Mouse (Mus musculus) stomach, embryonic 16.5 days (tissue): ENCODE measurements around the gene Nsd2. TPM values are rescaled to one million over a fixed set of nuclear protein-coding genes. Genes with fewer than 3 reads are reported as not detected.
"Not testable (repeated sequence)": the region's sequence is repeated elsewhere in the genome, so short reads cannot be mapped to it uniquely, and the experiment has no call there.

ENCODE experiments used
- ATAC-seq: fragments of 200-750 bp; cut with Nextera tagmentation; 2 replicates; pipeline ENCODE4 v1.8.0; 2017; ENCODE audit warnings: moderate number of reproducible peaks, moderate TSS enrichment; ENCODE audit not compliant: insufficient read depth, low FRiP score
- H3K27ac ChIP-seq: fragments of 300-500 bp; sonication (generic); 2 replicates; pipeline ENCODE4 v1.5.1; 2014; ENCODE audit warnings: low read length
- H3K27me3 ChIP-seq: fragments of 300-500 bp; sonication (generic); 2 replicates; pipeline ENCODE4 v1.6.1; 2014; ENCODE audit warnings: low read length, control low read depth, mixed read lengths; ENCODE audit not compliant: control insufficient read depth, insufficient read depth
- H3K36me3 ChIP-seq: fragments of 300-500 bp; sonication (generic); 2 replicates; pipeline ENCODE4 v1.6.1; 2014; ENCODE audit warnings: low read length; ENCODE audit not compliant: control insufficient read depth, insufficient read depth
- H3K4me1 ChIP-seq: fragments of 300-500 bp; sonication (generic); 2 replicates; pipeline ENCODE4 v1.6.1; 2014; ENCODE audit warnings: low read length, control low read depth, mixed read lengths; ENCODE audit not compliant: control insufficient read depth, insufficient read depth
- H3K4me2 ChIP-seq: fragments of 300-500 bp; sonication (generic); 2 replicates; pipeline ENCODE4 v1.6.1; 2014; ENCODE audit warnings: low read depth, low read length, mixed read lengths
- H3K4me3 ChIP-seq: fragments of 300-500 bp; sonication (generic); replicated peaks from 2 replicates; pipeline ENCODE4 v1.5.1; 2014; ENCODE audit warnings: mild to moderate bottlenecking, low read length
- H3K9ac ChIP-seq: fragments of 300-500 bp; sonication (generic); 2 replicates; pipeline ENCODE4 v1.6.1; 2014; ENCODE audit warnings: low read length
- H3K9me3 ChIP-seq: fragments of 300-500 bp; sonication (generic); replicated peaks from 2 replicates; pipeline ENCODE4 v1.6.1; 2016; ENCODE audit warnings: low read length, control low read depth; ENCODE audit not compliant: control insufficient read depth
- WGBS: fragments of 180-500 bp; shearing (Covaris S2); extraction: QIAGEN DNeasy Blood & Tissue Kit; methylation state at CpG from one replicate; pipeline ENCODE4 v1.1.7; 2014; 5-methylcytosine and 5-hydroxymethylcytosine counted together
- polyA plus RNA-seq: library from polyadenylated mRNA; unstranded; fragments of >200 nt; fragmentation: Nextera tagmentation; extraction: Ambion mirVana; gene quantifications from 2 replicates; pipeline ENCODE4 v1.2.1, GENCODE M21; 2015

The Nsd2 gene
- polyA plus RNA-seq, 1 experiment from 2014 or later: 29.9 TPM

- H3K36me3 ChIP-seq: peaks cover 25% of the 10 kb centered on the region
- H3K9me3 ChIP-seq: peaks cover 5% of the 10 kb centered on the region; the same call in 1 of the 2 replicates
- H3K4me2 ChIP-seq: no peak overlapping the region
- H3K27ac ChIP-seq: no peak overlapping the region
- 84% methylated on average over 2 of the region's 2 CpGs for WGBS
- no peak overlapping the region for H3K4me3 ChIP-seq
- H3K9ac ChIP-seq: no peak overlapping the region
- no peaks in the 10 kb centered on the region for H3K27me3 ChIP-seq
- ATAC-seq: no peak
- H3K4me1 ChIP-seq: peaks cover 22% of the 10 kb centered on the region
These were observed 111.9 kb downstream of the Nsd2 start for GRCm38 (mm10) chr5:33932413-33932812.

GRCm38 (mm10) chr5:33934081-33934480 lies 113.6 kb downstream of the Nsd2 start:
- Histone ChIP-seq H3K27me3 (no peaks in the 10 kb centered on the region), H3K27ac (no peak overlapping the region), H3K36me3 (peaks cover 18% of the 10 kb centered on the region), H3K9ac (no peak overlapping the region), H3K4me2 (peak overlapping the region; percentile 64), H3K4me1 (peaks cover 22% of the 10 kb centered on the region), H3K9me3 (peaks cover 5% of the 10 kb centered on the region; the same call in 1 of the 2 replicates), H3K4me3 (no peak overlapping the region)
- no peak for ATAC-seq
- 73% methylated on average over 2 of the region's 2 CpGs for WGBS

GRCm38 (mm10) chr5:33934877-33935276 lies 114.4 kb downstream of the Nsd2 start:
- ATAC-seq: no peak

GRCm38 (mm10) chr5:33935700-33936111 lies 115.2 kb downstream of the Nsd2 start:
- Histone ChIP-seq H3K9ac (peak overlapping the region; percentile 95), H3K27me3 (no peaks in the 10 kb centered on the region), H3K4me2 (peak overlapping the region; percentile 64), H3K4me3 (peak overlapping the region; percentile 92), H3K9me3 (no peaks in the 10 kb centered on the region), H3K27ac (peak overlapping the region; percentile 93), H3K4me1 (peaks cover 22% of the 10 kb centered on the region), H3K36me3 (peaks cover 11% of the 10 kb centered on the region)
- ATAC-seq: peak; percentile 61
- WGBS: under 1% methylated on average over 39 of the region's 39 CpGs

More at GRCm38 (mm10) chr5:33934877-33935276, 114.4 kb downstream of the Nsd2 start:
- H3K4me2 ChIP-seq: peak overlapping the region; percentile 64
- peak overlapping the region; percentile 92 for H3K4me3 ChIP-seq
- H3K27ac ChIP-seq: no peak overlapping the region
- peaks cover 5% of the 10 kb centered on the region; the same call in 1 of the 2 replicates for H3K9me3 ChIP-seq
- peaks cover 14% of the 10 kb centered on the region for H3K36me3 ChIP-seq
- peaks cover 22% of the 10 kb centered on the region for H3K4me1 ChIP-seq
- 60% methylated on average over 7 of the region's 7 CpGs for WGBS
- H3K9ac ChIP-seq: no peak overlapping the region
- no peaks in the 10 kb centered on the region for H3K27me3 ChIP-seq

DNA sequence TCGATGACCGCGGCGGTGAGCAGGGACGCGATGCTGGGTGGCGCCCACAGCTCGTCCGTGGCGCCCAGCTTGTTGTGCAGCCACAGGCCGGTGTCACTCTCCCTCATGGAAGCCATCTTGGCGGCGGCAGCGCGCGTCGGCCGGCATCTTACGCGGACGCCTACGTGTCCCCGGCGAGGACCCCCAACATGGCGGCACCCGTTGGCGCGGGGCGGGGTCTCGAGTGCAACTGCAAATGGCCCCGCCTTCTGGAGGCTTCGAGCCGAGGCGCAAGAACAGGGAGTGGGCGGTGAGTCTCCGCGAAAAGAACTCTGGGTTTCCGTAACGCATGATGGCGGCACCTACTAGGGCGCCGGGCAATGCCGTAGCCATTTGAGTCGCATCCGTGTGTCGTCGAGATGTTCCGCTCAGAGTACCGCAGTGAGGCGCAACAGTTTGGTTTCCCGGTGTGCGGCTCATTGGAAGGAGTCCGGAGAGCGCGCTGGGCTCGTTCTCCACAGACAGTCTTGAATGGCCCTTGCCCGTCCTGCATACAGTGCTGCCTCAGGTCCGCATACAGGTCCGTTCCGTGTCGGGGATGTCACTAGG lies 115.7 kb downstream of the Nsd2 start, which contains the start of gene Nelfa:
Gene Nelfa (minus strand): TSS at position 294 of the 588 bp plus-strand sequence.
- Histone ChIP-seq H3K4me2 (peak within 1 kb of the TSS; percentile 87), H3K4me3 (peak within 1 kb of the TSS; percentile 92), H3K9me3 (0 out of 2 replicates have a peak, but pooled peaks cover 2% of the 10 kb centered on the region), H3K36me3 (peaks cover 10% of the 10 kb centered on the region), H3K27ac (peak within 1 kb of the TSS; percentile 93), H3K27me3 (no peaks in the 10 kb centered on the region), H3K4me1 (peaks cover 22% of the 10 kb centered on the region), H3K9ac (peak within 1 kb of the TSS; percentile 95)
- peak; percentile 99 for ATAC-seq
- under 1% methylated on average over 61 of the region's 61 CpGs for WGBS

- Histone ChIP-seq H3K9me3 (0 out of 2 replicates have a peak, but pooled peaks cover 2% of the 10 kb centered on the region), H3K4me2 (peak overlapping the region; percentile 87), H3K27me3 (no peaks in the 10 kb centered on the region), H3K36me3 (peaks cover 6% of the 10 kb centered on the region; the same call in 1 of the 2 replicates), H3K4me3 (peak overlapping the region; percentile 92), H3K4me1 (peaks cover 22% of the 10 kb centered on the region), H3K27ac (no peak overlapping the region), H3K9ac (peak overlapping the region; percentile 83; the same call in 1 of the 2 replicates)
- WGBS: 93% methylated on average over 2 of the region's 2 CpGs
- no peak for ATAC-seq
These were observed 116.7 kb downstream of the Nsd2 start for GRCm38 (mm10) chr5:33937230-33937629.

GRCm38 (mm10) chr5:33938448-33938847 lies 117.9 kb downstream of the Nsd2 start:
- Histone ChIP-seq H3K9me3 (0 out of 2 replicates have a peak, but pooled peaks cover 2% of the 10 kb centered on the region), H3K4me1 (peaks cover 22% of the 10 kb centered on the region), H3K4me2 (no peak overlapping the region), H3K27ac (no peak overlapping the region), H3K4me3 (no peak overlapping the region), H3K9ac (no peak overlapping the region), H3K36me3 (peaks cover 6% of the 10 kb centered on the region; the same call in 1 of the 2 replicates), H3K27me3 (no peaks in the 10 kb centered on the region)
- 86% methylated on average over 3 of the region's 3 CpGs for WGBS
- ATAC-seq: no peak

DNA sequence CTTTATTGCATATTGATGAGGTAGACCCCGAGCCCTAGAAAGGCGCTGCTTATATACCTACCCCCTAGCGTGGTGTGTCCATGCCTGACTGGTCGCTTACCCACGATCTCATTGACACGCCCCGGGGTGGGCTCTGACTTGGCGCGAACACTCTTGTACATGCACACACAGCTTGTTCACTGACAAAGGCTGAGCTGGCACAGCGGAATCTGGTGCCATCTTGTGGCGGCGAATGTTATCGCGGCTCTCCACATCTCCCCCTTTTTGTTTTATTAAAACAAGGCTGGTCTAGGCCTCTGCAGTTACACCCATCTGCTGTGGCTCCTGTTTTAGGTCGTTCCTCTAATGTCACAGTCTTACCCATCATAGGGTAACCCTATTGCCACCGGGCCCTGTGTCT lies 126.5 kb downstream of the Nsd2 start:
- H3K27me3 ChIP-seq, H3K4me3 ChIP-seq, H3K9ac ChIP-seq, ATAC-seq, H3K9me3 ChIP-seq, H3K4me2 ChIP-seq, H3K27ac ChIP-seq, H3K36me3 ChIP-seq, H3K4me1 ChIP-seq: not testable (repeated sequence)
- WGBS: 85% methylated on average over 16 of the region's 16 CpGs
